Mouse (Mus musculus) layer of hippocampus, postnatal 10 days (tissue): Measurements from ENCODE around the gene Crybg3. TPM values are rescaled to one million over a fixed set of nuclear protein-coding genes. Genes with fewer than 3 reads are reported as not detected.
A peak's percentile ranks its signal among the peaks of the same experiment; 100 is the strongest.

Experiments
- DNase-seq, 2 experiments: peaks; one replicate each; pipeline ENCODE4 v3.0.0; 2021; ENCODE audit warnings: low spot score in 2 of 2
- long read RNA-seq: library from polyadenylated mRNA; stranded (forward); transcript quantifications from one replicate; pipeline ENCODE4 v2.0.0, GENCODE M21; 2023
- total RNA-seq, 2 experiments: library from RNA; stranded (reverse); gene quantifications; 2 replicates each; pipeline ENCODE4 v1.2.3; 2021

Gene Crybg3
- total RNA-seq: 1 to 10 TPM; 4.6 to 4.8 TPM
- long read RNA-seq, partial matches to known transcripts: 0 of 1 reads
- long read RNA-seq, other reads (novel, unspliced or antisense): 1 of 1 reads

DNA sequence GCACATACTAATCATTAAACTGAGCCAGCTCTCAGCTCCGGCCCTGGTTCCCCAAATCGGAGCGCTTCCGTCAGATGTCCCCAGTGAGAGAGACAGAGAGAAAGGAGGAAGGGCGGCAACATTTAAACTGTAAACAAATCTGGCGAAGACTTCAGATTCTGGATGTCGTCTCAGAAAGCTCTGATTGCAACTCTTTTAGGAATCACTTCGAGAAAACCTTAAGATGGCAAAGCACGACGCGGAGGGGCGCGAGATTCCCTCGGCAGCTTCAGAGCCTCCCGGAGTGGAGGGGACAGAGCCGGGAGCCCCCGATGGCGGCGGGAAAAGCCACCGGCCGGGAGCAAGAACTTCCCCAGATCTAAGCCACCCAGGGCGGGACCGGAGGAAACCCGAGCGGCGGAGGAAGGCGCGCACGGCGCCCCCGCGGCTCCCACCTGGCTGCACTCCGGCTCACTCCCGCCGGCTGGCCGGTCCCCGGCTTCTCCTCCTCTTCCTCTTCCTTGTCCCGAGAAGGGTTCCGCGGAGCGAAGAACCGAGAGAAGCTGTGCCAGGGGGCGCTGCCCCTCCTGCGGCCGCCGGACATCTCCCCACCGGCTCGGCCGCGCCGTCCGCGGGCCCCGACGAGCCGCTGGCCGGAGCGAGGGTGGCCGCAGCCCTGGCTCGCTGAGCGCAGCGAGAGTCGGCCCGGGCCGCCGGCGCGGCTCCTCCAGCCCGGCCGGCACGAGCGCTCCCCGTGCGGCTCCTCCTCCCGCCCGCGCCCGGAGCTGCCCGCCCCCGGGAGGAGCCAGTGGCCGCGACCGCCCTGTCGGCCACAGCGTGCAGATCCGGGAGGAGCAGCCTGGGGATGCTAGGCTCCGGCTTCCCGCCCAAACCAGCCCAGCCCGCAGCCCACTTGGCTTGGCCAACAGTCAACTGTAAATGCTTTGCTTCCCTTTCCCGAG lies at the start of gene Crybg3:
Gene Crybg3 (minus strand): TSS at position 669 of the 941 bp plus-strand sequence.
- peak; percentile 48 to 72 for DNase-seq

- no peak for DNase-seq
These were observed 43.0 kb upstream of the Crybg3 start for GRCm38 (mm10) chr16:59643766-59644165.

DNA sequence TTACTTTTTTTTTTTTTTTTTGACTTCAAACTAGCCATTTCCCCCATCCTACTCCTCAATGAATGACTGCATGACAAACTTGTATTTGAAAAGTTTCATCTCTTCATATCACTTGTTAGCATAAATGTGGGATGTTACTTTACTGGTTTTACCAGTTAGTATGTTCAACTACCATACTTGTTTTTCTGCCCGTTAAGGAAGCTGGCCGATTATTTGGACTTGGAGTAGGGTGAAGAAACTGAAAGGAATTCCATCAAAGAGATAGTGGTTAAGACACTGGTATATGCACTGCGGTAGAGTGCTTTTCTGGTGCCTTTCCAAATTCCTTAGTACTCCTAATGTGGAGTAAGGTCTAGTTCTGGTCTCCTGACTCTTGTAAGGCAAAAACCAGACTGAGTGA lies 39.2 kb upstream of the Crybg3 start:
- DNase-seq: no peak

GRCm38 (mm10) chr16:59639102-59639691 lies 38.4 kb upstream of the Crybg3 start, which contains the start of gene Arl6:
Arl6 (minus strand) TSS chr16:59639391.
- DNase-seq: peak; percentile 92 to 95

- no peak for DNase-seq
These were observed 33.8 kb upstream of the Crybg3 start for GRCm38 (mm10) chr16:59634598-59634997.

DNA sequence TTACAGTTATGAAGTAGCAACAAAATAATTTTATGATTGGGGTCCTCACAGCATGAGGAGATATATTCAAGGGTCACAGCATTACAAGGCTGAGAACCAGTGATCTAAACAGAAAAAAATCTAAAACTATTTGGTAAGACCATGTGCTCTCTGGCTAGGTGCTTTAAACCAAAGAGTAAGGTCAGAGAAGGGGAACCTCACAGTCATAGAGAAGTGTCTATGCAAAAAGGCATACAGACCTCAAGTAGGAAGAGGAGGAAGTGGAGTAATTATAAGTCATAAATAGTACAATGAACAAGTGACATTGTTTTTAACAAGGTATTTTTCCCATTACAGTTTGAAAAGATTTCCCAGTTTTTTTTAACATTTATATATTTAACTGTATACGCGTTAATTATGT lies 20.8 kb upstream of the Crybg3 start:
- DNase-seq: no peak

GRCm38 (mm10) chr16:59617167-59617566 lies 16.4 kb upstream of the Crybg3 start:
- peak in 1 of 2 experiments; percentile 36 for DNase-seq

GRCm38 (mm10) chr16:59615675-59616074 lies 14.9 kb upstream of the Crybg3 start:
- no peak for DNase-seq

DNA sequence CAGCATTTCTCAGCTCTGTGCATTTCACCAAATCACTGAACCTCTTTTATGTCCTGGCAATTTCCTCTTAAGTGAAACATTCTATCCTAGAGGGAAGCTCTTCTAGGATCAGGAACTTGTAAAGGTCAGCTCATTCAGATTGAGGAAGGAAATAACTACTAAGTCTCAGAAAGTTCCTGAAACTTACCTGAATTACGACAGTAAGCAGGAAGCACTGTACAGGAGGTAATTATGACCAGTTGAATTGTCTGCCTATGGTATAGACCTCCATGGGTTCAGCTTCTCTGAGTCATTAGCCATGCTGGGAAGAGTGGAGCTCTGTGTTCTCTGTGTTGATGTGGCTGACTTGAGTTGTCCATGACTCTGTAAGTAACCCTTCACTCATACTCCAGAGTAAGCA lies 10.0 kb upstream of the Crybg3 start:
- no peak for DNase-seq

DNA sequence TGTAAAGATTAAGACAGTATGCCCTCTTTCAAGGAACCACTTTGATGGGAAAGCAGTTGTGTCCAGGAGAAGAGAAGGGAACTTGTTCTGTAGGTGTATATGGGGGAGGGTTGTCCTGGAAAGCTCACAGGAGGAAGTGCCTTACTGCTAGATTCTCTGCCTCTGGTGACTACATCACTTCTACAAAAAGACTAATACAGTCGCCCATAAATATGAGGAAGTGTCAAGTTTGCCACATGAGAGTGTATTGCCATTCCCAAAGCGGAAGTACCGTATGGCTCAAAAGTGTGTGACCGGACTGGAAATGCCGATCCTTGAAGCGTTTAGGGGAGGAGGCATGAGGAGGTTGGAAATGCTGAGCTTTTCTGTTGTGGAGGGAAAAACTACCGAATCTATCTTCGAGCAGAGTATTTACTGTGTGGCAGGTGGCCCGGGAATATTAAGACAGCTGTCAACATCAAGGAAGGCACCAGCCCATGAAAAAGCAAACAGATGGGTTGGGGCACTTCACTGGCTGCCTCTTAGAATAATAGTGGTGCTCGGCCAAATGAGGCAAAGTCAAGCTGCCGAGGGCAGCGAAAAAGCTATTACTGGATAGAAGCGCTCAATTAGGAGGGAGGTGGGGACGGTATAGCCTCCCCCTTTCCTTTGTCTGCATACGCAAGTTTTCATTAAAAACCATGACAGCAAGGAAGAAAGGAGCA lies 3.5 kb upstream of the Crybg3 start:
- DNase-seq: peak; percentile 34 to 40

DNA sequence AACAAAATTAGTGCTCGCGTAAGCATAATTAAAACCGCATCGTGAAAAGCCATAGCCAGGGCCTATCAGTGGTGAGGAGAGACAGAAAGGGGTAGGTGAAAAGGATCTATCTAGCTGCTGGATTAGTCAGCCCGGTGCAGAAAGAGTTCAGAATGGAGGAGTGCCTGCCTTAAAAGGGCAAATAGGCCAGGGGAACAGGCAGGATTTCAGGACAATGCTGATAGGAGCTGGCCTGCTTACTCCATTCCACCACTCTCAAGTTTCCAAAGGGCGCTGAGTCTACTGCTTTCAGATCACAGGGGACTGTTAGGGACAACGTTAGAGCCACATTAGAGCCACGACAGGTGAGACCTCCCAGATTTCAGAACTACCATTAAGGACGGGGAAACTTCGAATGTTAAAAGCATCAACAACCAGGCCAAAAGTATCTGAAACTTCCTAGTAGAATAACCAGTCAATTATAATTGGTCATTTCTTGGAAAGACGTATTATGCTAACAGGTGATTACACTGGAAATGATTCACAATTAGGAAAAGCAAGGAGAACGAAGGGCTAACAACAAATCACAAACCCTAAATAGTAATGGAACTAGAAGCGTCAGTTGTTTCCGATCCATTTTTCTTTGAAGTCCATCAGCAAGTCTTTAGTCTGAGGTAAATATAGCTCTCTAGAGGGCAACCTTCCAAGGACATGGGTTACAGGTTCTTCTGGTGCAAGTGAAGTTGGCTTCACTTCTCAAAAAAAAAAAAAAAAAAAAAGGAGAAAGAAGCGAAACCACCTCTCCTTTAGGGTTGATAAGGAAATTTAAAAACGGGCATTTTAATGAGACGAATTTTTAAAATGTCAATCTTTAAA lies 1.1 kb downstream of the Crybg3 start:
- DNase-seq: no peak

- no peak for DNase-seq
These were observed 1.8 kb downstream of the Crybg3 start for GRCm38 (mm10) chr16:59598997-59599396.

DNA sequence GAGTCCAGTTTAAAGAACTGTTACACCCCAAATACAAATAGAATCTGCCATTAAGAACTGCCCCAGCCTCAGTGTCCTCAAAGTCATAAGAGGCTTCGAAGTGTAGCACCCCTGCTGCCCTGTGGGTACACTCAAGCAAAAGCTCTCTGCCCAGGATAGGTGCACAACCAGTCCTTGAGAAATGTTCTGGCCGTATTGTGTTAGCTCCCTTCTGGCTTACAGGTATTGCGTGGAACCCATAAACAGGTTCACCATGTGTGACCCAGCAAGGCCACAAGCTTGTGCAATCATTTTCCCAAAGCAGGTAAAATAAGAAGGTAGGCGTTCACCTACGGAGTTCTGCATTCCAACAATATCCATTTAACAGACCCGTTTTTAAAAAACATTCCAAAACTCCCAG lies 3.5 kb downstream of the Crybg3 start:
- no peak for DNase-seq

GRCm38 (mm10) chr16:59594714-59595113 lies 6.1 kb downstream of the Crybg3 start:
- DNase-seq: no peak

GRCm38 (mm10) chr16:59590790-59591189 lies 10.0 kb downstream of the Crybg3 start:
- DNase-seq: no peak

DNA sequence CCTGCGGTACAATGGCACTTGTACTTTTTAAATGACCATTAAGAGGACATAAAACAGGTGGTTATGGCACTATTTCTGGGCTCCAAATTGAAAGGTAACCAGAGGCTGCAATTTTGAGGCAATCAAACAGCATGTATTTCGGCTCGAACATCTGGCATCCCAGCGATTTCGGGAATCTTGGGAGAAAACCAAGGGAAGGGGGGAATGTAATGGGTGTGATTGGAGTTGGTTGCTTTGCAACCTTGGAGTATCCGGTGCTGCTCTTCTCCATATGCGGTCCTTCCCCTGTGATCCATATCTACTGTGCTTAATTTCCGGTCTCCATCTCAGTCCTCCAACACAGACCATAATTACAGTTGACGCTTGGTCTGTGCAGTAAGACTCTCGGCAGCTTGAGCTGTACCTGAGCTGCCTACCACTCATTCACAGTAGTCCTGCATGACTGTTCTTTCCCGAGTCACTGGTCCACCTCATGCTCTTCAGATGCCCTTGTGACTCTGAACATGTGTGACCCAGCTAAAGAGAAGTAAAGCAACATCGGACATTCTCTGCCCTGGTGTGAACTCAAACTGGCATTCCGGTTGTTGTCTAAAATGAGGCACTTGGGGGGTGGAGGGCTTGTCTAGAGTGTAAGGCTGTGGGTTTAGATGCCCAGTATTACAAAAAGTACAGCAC lies 12.3 kb downstream of the Crybg3 start:
- no peak for DNase-seq

DNA sequence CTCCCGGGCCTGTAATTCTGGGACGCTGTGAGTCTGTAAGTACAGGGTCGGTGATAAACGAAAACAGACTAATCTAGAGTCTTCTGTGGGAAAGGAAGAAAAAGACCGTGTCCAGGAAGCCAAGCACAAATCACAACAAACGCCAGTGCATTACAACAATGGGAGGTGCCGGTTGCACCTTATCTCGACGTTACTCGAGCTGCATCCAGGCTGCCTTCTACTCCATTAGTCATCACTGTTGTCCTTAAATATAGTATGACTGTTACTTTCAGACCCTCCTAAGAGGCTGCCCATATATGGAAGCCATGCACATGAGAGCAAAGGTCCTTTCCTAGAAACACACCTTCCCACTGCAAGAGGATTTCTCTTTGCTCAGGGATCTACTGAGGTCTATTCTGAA lies 13.0 kb downstream of the Crybg3 start:
- DNase-seq: no peak

DNA sequence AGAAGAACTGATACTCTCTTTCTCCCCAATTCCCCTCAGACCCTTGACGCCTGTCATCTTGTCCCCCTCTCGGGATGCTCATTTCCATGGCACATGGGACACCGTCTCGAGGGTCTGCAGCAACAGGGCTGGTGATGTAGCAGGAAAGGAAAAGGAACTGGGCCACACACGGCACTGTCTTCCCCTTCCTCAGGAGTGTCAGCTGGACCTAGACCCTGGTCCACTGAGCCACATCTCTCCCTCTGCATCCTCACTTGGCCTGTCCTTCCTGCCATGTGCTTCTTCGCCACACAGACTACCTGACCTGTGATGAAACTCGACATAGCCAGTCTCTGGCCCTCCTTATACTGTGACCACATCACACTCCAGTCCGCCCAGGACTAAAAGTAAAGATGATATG lies 13.9 kb downstream of the Crybg3 start:
- DNase-seq: no peak

DNA sequence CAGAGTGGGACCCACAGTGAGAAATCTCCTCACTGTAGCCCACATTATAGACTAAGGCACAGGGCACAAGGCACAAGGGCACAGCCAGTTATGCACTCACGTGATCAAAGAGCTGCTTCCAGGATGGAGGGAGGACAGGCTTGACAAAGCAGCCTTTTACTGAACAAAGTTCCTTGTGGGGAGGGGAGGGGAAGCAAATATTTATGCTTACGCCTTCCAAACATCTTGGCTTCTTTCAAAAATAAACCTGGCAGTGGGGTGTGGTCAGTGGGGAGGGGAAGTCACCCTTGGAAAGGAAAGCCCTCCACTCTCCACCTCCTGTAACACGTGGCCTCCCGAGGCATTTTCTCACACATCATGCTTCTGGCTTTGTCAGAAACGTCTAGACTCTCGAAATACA lies 14.5 kb downstream of the Crybg3 start:
- no peak for DNase-seq

DNA sequence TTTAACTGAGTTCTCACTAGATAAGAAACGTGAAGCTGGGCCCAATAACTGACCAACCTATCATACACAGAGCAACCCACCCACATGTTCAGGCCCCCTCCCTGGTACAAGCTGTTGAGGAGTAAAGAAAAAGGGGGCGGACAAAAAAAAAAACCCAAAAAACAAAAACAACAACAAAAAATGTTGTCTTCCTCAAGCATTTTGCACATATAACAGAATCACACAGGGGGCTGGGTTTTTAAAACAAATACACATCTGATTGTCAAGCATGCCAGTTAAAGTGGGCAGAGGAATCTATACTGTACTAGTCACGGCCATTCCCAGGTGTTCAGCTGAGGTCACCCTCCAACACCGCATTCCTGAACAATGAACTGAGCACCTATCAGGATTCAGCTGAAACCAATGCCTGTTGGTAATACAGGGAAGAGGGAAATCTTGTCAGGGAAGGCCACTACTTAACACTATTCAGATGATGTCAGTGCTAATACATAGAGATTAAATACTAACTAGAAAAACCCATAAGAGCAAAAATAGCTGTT lies 15.0 kb downstream of the Crybg3 start:
- no peak for DNase-seq
